Mouse (Mus musculus): ENCODE data around the gene Cldn15. TPM values are rescaled to one million over a fixed set of nuclear protein-coding genes. Genes with fewer than 3 reads are reported as not detected.

Cldn15 gene
- total and polyA plus RNA-seq, 2 experiments from 2014 or later: 0.07 to 0.38 TPM

DNA sequence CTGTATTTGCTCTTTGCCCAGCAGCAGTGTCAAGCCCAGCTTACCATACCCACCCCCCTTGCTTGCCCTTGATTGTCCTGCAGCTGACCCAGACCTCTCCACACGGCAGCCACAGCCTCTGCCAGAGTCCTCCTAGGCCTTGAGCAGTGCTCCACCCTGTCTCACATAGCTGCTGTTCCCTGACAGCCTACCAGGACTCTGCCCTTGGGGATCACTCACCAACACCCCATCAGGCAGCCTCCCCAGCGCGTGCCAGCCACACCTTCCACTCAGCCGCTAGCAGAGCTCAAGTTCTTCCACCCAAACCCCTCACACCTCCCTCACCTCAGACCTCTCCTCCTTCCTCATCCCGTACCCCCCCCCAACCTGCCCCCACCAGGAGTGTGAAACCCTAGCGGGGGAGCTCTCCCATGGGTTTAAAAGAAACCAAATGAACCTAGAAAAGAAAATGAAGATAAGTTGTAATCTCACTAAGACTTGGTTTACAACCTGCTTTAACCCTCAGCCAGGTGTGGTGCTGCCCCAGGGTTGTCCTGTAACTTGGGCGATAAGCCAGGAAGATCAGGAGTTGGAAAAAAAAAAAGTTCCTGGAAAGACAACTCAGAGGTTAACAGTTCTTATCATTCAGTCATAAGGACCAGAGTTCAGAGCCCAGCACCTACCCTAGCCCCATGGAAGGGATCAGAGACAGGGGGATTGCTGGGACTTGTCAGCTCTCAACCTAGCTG is 42.5 kb upstream of the Cldn15 start:
- H3K9me3 ChIP-seq (ENCODE audit: low read length): no peaks in the 10 kb centered on the region
- H3K9ac ChIP-seq (replicated peaks; ENCODE audit: low read length, poor library complexity, severe bottlenecking): no peak overlapping the region
- 79% methylated on average over 7 of the region's 7 CpGs for WGBS
- no peak overlapping the region for H3K4me2 ChIP-seq (ENCODE audit: low read depth, low read length, poor library complexity, severe bottlenecking)
- 0 out of 2 replicates have a peak, but pooled peaks cover 4% of the 10 kb centered on the region for H3K4me1 ChIP-seq (ENCODE audit: insufficient read depth, low read length)
- no peaks in the 10 kb centered on the region; the same call in 1 of the 2 replicates for H3K36me3 ChIP-seq (ENCODE audit: insufficient read depth, low read length)
- DNase-seq (ENCODE audit: low spot score) (no peak), ATAC-seq (ENCODE audit: low FRiP score) (no peak)
- H3K27ac ChIP-seq (ENCODE audit: low read depth, low read length): no peak overlapping the region
- H3K4me3 ChIP-seq (ENCODE audit: low read depth, low read length): no peak overlapping the region
- TF ChIP-seq CTCF (IDR thresholded peaks at IDR 0.05): no peak
- H3K27me3 ChIP-seq (ENCODE audit: insufficient read depth, low read length): no peaks in the 10 kb centered on the region

GRCm38 (mm10) chr5:136929073-136929472 is 37.3 kb upstream of the Cldn15 start:
- peak; percentile 78 for ATAC-seq (ENCODE audit: low FRiP score)
- peaks cover 3% of the 10 kb centered on the region; the same call in 1 of the 2 replicates for H3K4me1 ChIP-seq (ENCODE audit: insufficient read depth, low read length)
- TF ChIP-seq CTCF (IDR thresholded peaks at IDR 0.05): peak; percentile 97
- H3K27ac ChIP-seq (ENCODE audit: low read depth, low read length): peak overlapping the region; percentile 39; the same call in 1 of the 2 replicates
- H3K4me2 ChIP-seq (ENCODE audit: low read depth, low read length, poor library complexity, severe bottlenecking): no peak overlapping the region
- DNase-seq (ENCODE audit: low spot score): peak; percentile 89
- H3K27me3 ChIP-seq (ENCODE audit: insufficient read depth, low read length): no peaks in the 10 kb centered on the region
- no peak overlapping the region for H3K9ac ChIP-seq (replicated peaks; ENCODE audit: low read length, poor library complexity, severe bottlenecking)
- H3K36me3 ChIP-seq (ENCODE audit: insufficient read depth, low read length): peaks cover 2% of the 10 kb centered on the region
- 22% methylated on average over 4 of the region's 4 CpGs for WGBS
- no peaks in the 10 kb centered on the region for H3K9me3 ChIP-seq (ENCODE audit: low read length)
- H3K4me3 ChIP-seq (ENCODE audit: low read depth, low read length): no peak overlapping the region

DNA sequence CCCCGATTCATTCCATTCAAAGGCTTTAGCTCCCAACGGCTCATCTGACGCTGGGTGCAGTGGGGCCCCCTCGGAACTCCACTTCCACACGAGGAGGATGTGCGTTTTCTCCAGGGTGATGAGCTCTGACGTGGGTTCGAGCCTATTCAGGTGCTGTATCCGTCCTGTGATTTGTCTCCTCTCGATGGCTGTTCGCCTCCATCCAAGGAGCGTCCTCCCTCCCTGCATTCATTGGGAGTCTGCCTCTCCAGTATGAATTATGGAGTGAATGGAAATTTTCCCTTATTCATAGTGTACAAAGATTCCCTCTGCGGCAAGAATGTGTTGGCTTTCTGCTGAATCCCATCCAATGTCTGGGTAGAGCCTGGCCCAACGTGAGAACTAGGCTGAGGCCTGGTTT is 34.5 kb upstream of the Cldn15 start:
- H3K9me3 ChIP-seq (ENCODE audit: low read length): no peaks in the 10 kb centered on the region
- TF ChIP-seq CTCF (IDR thresholded peaks at IDR 0.05): no peak
- ATAC-seq (ENCODE audit: low FRiP score): no peak
- no peak overlapping the region for H3K27ac ChIP-seq (ENCODE audit: low read depth, low read length)
- H3K4me2 ChIP-seq (ENCODE audit: low read depth, low read length, poor library complexity, severe bottlenecking): no peak overlapping the region
- H3K4me3 ChIP-seq (ENCODE audit: low read depth, low read length): no peak overlapping the region
- peaks cover 3% of the 10 kb centered on the region; the same call in 1 of the 2 replicates for H3K4me1 ChIP-seq (ENCODE audit: insufficient read depth, low read length)
- H3K9ac ChIP-seq (replicated peaks; ENCODE audit: low read length, poor library complexity, severe bottlenecking): no peak overlapping the region
- 84% methylated on average over 14 of the region's 14 CpGs for WGBS
- H3K36me3 ChIP-seq (ENCODE audit: insufficient read depth, low read length): peaks cover 8% of the 10 kb centered on the region
- H3K27me3 ChIP-seq (ENCODE audit: insufficient read depth, low read length): no peaks in the 10 kb centered on the region
- DNase-seq (ENCODE audit: low spot score): no peak

- ATAC-seq (ENCODE audit: low FRiP score) (no peak), DNase-seq (ENCODE audit: low spot score) (no peak)
- no peak overlapping the region for H3K4me3 ChIP-seq (ENCODE audit: low read depth, low read length)
- no peaks in the 10 kb centered on the region for H3K9me3 ChIP-seq (ENCODE audit: low read length)
- no peak for TF ChIP-seq CTCF (IDR thresholded peaks at IDR 0.05)
- no peaks in the 10 kb centered on the region for H3K27me3 ChIP-seq (ENCODE audit: insufficient read depth, low read length)
- no peak overlapping the region for H3K27ac ChIP-seq (ENCODE audit: low read depth, low read length)
- peaks cover 8% of the 10 kb centered on the region for H3K36me3 ChIP-seq (ENCODE audit: insufficient read depth, low read length)
- WGBS: 79% methylated on average over 5 of the region's 5 CpGs
- no peak overlapping the region for H3K9ac ChIP-seq (replicated peaks; ENCODE audit: low read length, poor library complexity, severe bottlenecking)
- H3K4me1 ChIP-seq (ENCODE audit: insufficient read depth, low read length): peaks cover 3% of the 10 kb centered on the region; the same call in 1 of the 2 replicates
- H3K4me2 ChIP-seq (ENCODE audit: low read depth, low read length, poor library complexity, severe bottlenecking): no peak overlapping the region
Observed at GRCm38 (mm10) chr5:136932956-136933355, 33.5 kb upstream of the Cldn15 start.

DNA sequence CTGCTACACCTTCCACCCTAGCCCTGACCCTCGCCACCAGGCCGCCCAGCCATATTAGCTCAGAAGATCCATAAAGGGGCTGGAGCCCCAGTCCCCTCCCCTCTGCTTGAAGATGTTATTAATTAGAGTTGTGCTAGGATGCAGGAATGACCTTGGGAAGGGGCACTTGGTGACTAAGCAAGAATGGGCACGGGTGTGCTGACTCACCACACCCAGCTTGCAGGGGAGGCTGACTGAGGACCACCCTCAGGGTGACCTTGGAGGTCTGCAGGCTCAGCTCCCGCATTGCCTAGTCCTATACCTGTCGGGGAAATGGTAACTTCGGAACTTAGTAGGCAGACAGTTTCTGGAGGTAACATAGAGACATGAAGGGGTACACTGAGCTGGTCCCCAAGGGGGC is 32.5 kb upstream of the Cldn15 start:
- no peak overlapping the region for H3K27ac ChIP-seq (ENCODE audit: low read depth, low read length)
- no peak overlapping the region for H3K4me2 ChIP-seq (ENCODE audit: low read depth, low read length, poor library complexity, severe bottlenecking)
- DNase-seq (ENCODE audit: low spot score) (no peak), ATAC-seq (ENCODE audit: low FRiP score) (no peak)
- H3K27me3 ChIP-seq (ENCODE audit: insufficient read depth, low read length): no peaks in the 10 kb centered on the region
- H3K36me3 ChIP-seq (ENCODE audit: insufficient read depth, low read length): peaks cover 8% of the 10 kb centered on the region
- H3K9me3 ChIP-seq (ENCODE audit: low read length): no peaks in the 10 kb centered on the region
- peaks cover 3% of the 10 kb centered on the region; the same call in 1 of the 2 replicates for H3K4me1 ChIP-seq (ENCODE audit: insufficient read depth, low read length)
- WGBS: 88% methylated on average over 6 of the region's 6 CpGs
- no peak overlapping the region for H3K4me3 ChIP-seq (ENCODE audit: low read depth, low read length)
- no peak overlapping the region for H3K9ac ChIP-seq (replicated peaks; ENCODE audit: low read length, poor library complexity, severe bottlenecking)
- TF ChIP-seq CTCF (IDR thresholded peaks at IDR 0.05): no peak

- WGBS: 70% methylated on average over 7 of the region's 7 CpGs
- H3K36me3 ChIP-seq (ENCODE audit: insufficient read depth, low read length): peaks cover 8% of the 10 kb centered on the region
- H3K4me2 ChIP-seq (ENCODE audit: low read depth, low read length, poor library complexity, severe bottlenecking): no peak overlapping the region
- no peaks in the 10 kb centered on the region for H3K4me1 ChIP-seq (ENCODE audit: insufficient read depth, low read length)
- no peaks in the 10 kb centered on the region for H3K9me3 ChIP-seq (ENCODE audit: low read length)
- H3K9ac ChIP-seq (replicated peaks; ENCODE audit: low read length, poor library complexity, severe bottlenecking): no peak overlapping the region
- peak; percentile 57 for TF ChIP-seq CTCF (IDR thresholded peaks at IDR 0.05)
- ATAC-seq (ENCODE audit: low FRiP score): no peak
- H3K4me3 ChIP-seq (ENCODE audit: low read depth, low read length): no peak overlapping the region
- DNase-seq (ENCODE audit: low spot score): no peak
- no peaks in the 10 kb centered on the region for H3K27me3 ChIP-seq (ENCODE audit: insufficient read depth, low read length)
- H3K27ac ChIP-seq (ENCODE audit: low read depth, low read length): no peak overlapping the region
Observed at GRCm38 (mm10) chr5:136935905-136936695, 30.3 kb upstream of the Cldn15 start.
